Mouse (Mus musculus) hematopoietic multipotent progenitor cell, adult 10-12 weeks (in vitro differentiated cells): ENCODE results near the gene Eva1b. TPM values are rescaled to one million over a fixed set of nuclear protein-coding genes. Genes with fewer than 3 reads are reported as not detected.

ENCODE experiments used
- polyA plus RNA-seq: library from polyadenylated mRNA; stranded (reverse); fragments of >175 nt; gene quantifications from 2 replicates; pipeline ENCODE4 v1.2.3, GENCODE M21; 2012; ENCODE audit warnings: low replicate concordance

Eva1b gene
- polyA plus RNA-seq = 25.6 and 64.1 TPM in 2 replicates

DNA sequence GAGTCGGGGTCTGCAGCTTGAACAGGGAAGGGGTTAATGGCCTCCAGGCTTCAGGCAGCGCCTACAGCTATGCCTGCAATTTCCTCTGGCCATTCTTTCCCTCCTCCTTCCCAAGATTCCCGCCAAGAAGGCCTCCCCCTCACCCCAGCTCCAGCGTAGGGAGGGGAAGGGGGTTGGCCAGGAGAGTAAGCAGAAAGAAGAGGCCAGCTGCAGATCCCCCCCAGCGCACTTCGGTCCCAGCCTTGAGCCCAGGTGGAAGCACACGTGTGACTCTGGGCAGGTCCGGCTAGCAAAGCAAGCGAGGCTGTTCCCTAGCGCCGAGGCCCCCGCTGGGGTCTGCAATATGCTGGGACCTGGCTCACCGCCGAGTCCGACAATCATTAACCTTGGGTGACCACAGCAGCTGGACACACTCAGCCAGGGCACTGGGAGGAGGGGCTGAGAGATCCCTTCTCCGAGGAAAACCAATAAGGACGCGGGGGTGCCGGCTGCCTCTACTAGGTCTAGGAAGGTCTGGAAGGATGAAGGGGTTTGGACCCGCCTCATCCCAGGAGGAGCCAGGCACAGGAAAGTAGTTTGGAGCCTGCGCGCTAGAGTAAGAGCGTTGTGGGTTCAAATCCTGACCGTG, at the start of gene Eva1b:
TSS of gene Eva1b (plus strand) at position 212 of the 628 bp plus-strand sequence.

DNA sequence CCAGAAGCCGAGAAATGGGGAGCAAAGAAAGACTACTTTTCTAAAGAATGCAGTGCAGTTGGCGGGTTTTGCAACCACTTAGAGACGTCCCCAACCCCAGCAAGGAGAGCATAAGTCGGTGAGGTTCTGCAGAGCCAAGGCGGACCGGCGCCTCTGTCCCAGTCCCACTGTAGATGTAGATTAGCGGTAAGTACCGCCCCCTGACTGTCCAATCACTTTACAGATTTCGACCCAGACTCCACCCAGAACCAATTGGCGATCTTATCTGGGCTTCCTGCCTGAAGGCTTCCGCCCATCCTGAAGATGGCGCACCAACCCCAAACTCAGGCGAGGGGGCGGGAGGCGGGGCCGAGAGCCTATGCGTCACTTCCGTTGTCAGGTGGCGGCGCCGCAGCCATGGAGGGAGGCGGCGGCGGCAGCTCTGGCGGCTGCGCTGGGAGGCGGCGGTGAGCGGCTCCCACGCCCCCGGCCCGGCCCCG, 43.9 kb upstream of the Eva1b start, which contains the start of gene Stk40:
TSS of gene Stk40 (plus strand) at position 368 of the 479 bp plus-strand sequence.

DNA sequence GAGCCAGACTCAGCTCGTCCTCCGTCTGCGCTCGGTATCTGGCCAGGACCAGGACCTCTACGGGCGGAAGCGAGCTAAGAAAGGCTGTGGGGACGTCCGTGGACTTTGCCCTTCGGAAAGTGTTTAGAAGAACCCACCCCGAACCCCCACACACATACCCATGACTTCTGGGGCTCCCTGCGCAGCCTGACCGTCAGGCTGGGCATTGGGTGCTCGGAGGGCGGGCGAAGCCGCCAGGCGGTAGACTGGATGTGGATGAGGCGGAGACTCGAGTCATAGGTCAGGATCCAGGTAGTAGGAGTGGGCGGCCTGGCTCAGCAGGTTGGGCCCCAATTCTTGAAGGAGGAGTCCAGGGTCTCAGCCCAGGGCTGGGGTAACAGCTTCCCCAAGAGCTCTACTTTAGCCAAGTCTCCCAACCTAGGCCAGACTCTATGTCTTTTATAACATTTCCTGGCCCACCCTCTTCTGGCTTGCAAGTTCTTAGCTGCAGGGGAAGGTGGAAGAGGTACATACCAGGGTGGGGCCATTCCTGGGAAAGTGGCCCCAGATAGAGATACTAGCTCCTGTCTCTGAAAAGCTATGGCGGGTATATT, 15.6 kb downstream of the Eva1b start, which contains the start of gene Sh3d21:
TSS of gene Sh3d21 (minus strand) at position 425 of the 593 bp plus-strand sequence.

Other genes starting within 250 kb of the Eva1b start
- gene Csf3r, start 123.2 kb upstream of the Eva1b start, polyA plus RNA-seq = 151 and 351 TPM in 2 replicates
- 89.6 and 141 TPM in 2 replicates for gene Mrps15, start 100.8 kb upstream of the Eva1b start, polyA plus RNA-seq
- gene Oscp1, start 89.2 kb upstream of the Eva1b start, polyA plus RNA-seq = 0.03 and 0.62 TPM in 2 replicates
- 8.6 and 12.8 TPM in 2 replicates for gene Lsm10, start 51.1 kb upstream of the Eva1b start, polyA plus RNA-seq
- 72.3 and 85.9 TPM in 2 replicates for gene Stk40, start 43.8 kb upstream of the Eva1b start, polyA plus RNA-seq
- gene Sh3d21, start 15.7 kb downstream of the Eva1b start, polyA plus RNA-seq = 0.44 and 0.50 TPM in 2 replicates
- gene Thrap3, start 55.0 kb downstream of the Eva1b start, polyA plus RNA-seq = 107 and 126 TPM in 2 replicates
- 157 and 554 TPM in 2 replicates for gene Map7d1, start 108.6 kb downstream of the Eva1b start, polyA plus RNA-seq
- 27.3 and 28.0 TPM in 2 replicates for gene Trappc3, start 114.6 kb downstream of the Eva1b start, polyA plus RNA-seq
- 0.58 and 1.0 TPM in 2 replicates for gene Col8a2, start 139.0 kb downstream of the Eva1b start, polyA plus RNA-seq
- gene Adprhl2, start 174.0 kb downstream of the Eva1b start, polyA plus RNA-seq = 46.3 and 51.9 TPM in 2 replicates
- gene Tekt2, start 177.9 kb downstream of the Eva1b start, polyA plus RNA-seq = not detected in 2 replicates